Mouse (Mus musculus) liver, embryonic 11.5 days (tissue): ENCODE data around the gene Fahd1. TPM values are rescaled to one million over a fixed set of nuclear protein-coding genes. Genes with fewer than 3 reads are reported as not detected.

Source experiments
- ATAC-seq: fragments of 200-750 bp; cut with Nextera tagmentation; replicated peaks from 2 replicates; pipeline ENCODE4 v1.8.0; 2017; ENCODE audit warnings: moderate number of reproducible peaks, mild to moderate bottlenecking, moderate TSS enrichment, moderate library complexity; ENCODE audit not compliant: low FRiP score
- DNase-seq: peaks from one replicate; pipeline ENCODE4 v3.0.0-alpha.2; 2017; ENCODE audit warnings: low spot score
- H3K27ac ChIP-seq: fragments of 300-500 bp; sonication (generic); 2 replicates; pipeline ENCODE4 v1.5.1; 2014; ENCODE audit warnings: mild to moderate bottlenecking, low read depth, low read length, control low read depth
- H3K27me3 ChIP-seq: fragments of 300-500 bp; sonication (generic); replicated peaks from 2 replicates; pipeline ENCODE4 v1.6.1; 2014; ENCODE audit warnings: low read length, mixed read lengths; ENCODE audit not compliant: control insufficient read depth, insufficient read depth
- H3K36me3 ChIP-seq: fragments of 300-500 bp; sonication (generic); 2 replicates; pipeline ENCODE4 v1.6.1; 2014; ENCODE audit warnings: mild to moderate bottlenecking, low read length, moderate library complexity, mixed read lengths; ENCODE audit not compliant: control insufficient read depth, insufficient read depth
- H3K4me1 ChIP-seq: fragments of 300-500 bp; sonication (generic); replicated peaks from 2 replicates; pipeline ENCODE4 v1.6.1; 2014; ENCODE audit warnings: low read length, mixed read lengths; ENCODE audit not compliant: control insufficient read depth, insufficient read depth
- H3K4me2 ChIP-seq: fragments of 300-500 bp; sonication (generic); 2 replicates; pipeline ENCODE4 v1.6.1; 2014; ENCODE audit warnings: mild to moderate bottlenecking, control low read depth, moderate library complexity
- H3K4me3 ChIP-seq: fragments of 300-500 bp; sonication (generic); 2 replicates; pipeline ENCODE4 v1.5.1; 2014; ENCODE audit warnings: low read depth, low read length, control low read depth
- H3K9ac ChIP-seq: fragments of 300-500 bp; sonication (generic); 2 replicates; pipeline ENCODE4 v1.6.1; 2014; ENCODE audit warnings: low read depth, low read length, control low read depth
- H3K9me3 ChIP-seq: fragments of 300-500 bp; sonication (generic); 2 replicates; pipeline ENCODE4 v1.6.1; 2016; ENCODE audit warnings: low read length, inconsistent platforms, mixed read lengths; ENCODE audit not compliant: control insufficient read depth
- WGBS: fragments of 180-500 bp; shearing (Covaris S2); extraction: QIAGEN DNeasy Blood & Tissue Kit; methylation state at CpG from one replicate; pipeline ENCODE4 v1.1.7; 2014; 5-methylcytosine and 5-hydroxymethylcytosine counted together
- polyA plus RNA-seq: library from polyadenylated mRNA; unstranded; fragments of >200 nt; fragmentation: Nextera tagmentation; extraction: Ambion mirVana; gene quantifications from 2 replicates; pipeline ENCODE4 v1.2.1, GENCODE M21; 2014

Gene Fahd1
- polyA plus RNA-seq, 1 experiment from 2014 or later = 38.6 TPM

DNA sequence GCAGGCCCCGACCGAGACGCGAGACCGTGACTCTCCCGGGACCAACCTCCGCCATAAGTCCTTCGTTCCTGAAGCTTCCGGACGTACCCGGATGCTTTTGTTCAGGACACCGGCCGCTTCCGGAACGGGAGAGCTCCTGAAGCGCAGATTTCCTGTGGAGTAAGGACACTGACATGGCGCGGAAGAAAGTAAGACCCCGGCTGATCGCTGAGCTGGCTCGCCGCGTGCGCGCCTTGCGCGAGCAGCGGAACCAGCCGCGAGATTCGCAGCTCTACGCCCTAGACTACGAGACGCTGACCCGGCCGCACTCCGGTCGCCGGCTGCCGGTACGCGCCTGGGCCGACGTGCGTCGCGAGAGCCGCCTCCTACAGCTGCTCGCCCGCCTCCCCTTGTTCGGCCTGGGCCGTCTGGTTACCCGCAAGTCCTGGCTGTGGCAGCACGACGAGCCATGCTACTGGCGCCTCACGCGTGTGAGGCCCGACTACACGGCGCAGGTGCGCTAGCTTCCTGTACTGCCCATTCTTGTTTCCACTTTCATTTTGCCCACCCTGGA lies 44.9 kb upstream of the Fahd1 start, which contains the start of the genes Eme2 and Mrps34:
Gene Eme2, minus strand, starts transcription at position 93 of the 553 bp plus-strand sequence.
Gene Mrps34, plus strand, starts transcription at position 122 of the 553 bp plus-strand sequence.
- Histone ChIP-seq H3K36me3 (peaks cover 58% of the 10 kb centered on the region), H3K9me3 (no peaks in the 10 kb centered on the region), H3K9ac (peak within 1 kb of the TSS; percentile 97), H3K4me2 (peak within 1 kb of the TSS; percentile 99), H3K27ac (peak within 1 kb of the TSS; percentile 87), H3K27me3 (no peaks in the 10 kb centered on the region), H3K4me1 (peaks cover 28% of the 10 kb centered on the region), H3K4me3 (peak within 1 kb of the TSS; percentile 91)
- ATAC-seq (peak; percentile 65), DNase-seq (peak; percentile 89)
- WGBS = under 1% methylated on average over 62 of the region's 62 CpGs

DNA sequence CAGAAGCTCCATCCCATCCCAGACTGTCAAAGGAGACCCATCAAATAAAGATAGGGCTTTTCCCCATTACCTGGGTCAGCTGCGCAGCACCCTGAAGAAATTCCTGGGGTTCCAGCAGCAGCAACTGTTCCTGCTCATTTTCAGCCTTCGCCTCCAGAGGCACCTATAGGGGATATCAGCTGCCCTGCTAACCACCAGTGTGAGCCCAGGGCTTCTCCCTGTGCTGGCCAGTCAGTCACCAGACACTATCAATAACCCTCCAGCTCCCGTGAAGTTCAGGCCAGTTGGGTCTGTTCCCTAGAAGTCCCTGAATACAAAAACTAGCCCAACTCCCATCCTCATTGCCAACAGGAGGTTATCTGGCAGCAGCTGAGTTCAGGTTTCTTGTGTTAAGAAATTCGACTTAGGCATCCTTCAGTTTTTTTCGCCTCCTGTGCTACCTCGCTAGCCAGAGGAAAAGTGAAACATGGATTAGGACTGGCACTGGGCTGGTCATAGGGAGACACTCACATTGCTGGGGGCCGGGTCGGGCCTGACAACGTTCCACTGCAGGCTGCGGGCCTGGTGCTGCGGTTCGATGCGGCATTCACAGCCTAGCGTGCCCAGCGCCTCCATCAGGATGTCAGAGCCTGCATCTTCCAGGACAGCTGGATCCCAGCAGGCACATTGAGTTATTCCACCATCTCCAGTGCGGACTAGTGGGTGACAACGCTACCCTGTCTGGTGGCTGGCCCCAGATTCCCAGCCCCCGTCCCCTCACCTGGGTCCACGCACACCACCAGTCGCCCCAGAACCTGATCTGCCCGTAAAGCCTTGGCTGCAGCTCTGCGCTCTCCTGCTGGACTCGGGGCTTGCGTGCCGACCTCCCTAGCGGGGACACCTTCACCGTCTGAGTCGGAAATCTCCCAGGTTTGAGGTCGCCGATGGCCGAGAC lies 44.2 kb upstream of the Fahd1 start:
- peaks cover 52% of the 10 kb centered on the region for H3K36me3 ChIP-seq
- H3K27ac ChIP-seq = peak overlapping the region; percentile 87; the same call in 1 of the 2 replicates
- peak overlapping the region; percentile 91 for H3K4me3 ChIP-seq
- WGBS = 9% methylated on average over 31 of the region's 31 CpGs
- no peaks in the 10 kb centered on the region for H3K9me3 ChIP-seq
- DNase-seq = no peak
- peak; percentile 24 for ATAC-seq
- no peaks in the 10 kb centered on the region for H3K27me3 ChIP-seq
- peak overlapping the region; percentile 99 for H3K4me2 ChIP-seq
- peaks cover 28% of the 10 kb centered on the region for H3K4me1 ChIP-seq
- H3K9ac ChIP-seq = peak overlapping the region; percentile 97

GRCm38 (mm10) chr17:24893276-24893675 lies 43.1 kb upstream of the Fahd1 start:
- H3K4me2 ChIP-seq = peak overlapping the region; percentile 99; the same call in 1 of the 2 replicates
- H3K9ac ChIP-seq = peak overlapping the region; percentile 12; the same call in 1 of the 2 replicates
- H3K27me3 ChIP-seq = no peaks in the 10 kb centered on the region
- ATAC-seq (no peak), DNase-seq (no peak)
- peaks cover 28% of the 10 kb centered on the region for H3K4me1 ChIP-seq
- no peaks in the 10 kb centered on the region for H3K9me3 ChIP-seq
- H3K4me3 ChIP-seq = peak overlapping the region; percentile 91
- no peak overlapping the region for H3K27ac ChIP-seq
- H3K36me3 ChIP-seq = peaks cover 44% of the 10 kb centered on the region
- WGBS = 88% methylated on average over 2 of the region's 2 CpGs

DNA sequence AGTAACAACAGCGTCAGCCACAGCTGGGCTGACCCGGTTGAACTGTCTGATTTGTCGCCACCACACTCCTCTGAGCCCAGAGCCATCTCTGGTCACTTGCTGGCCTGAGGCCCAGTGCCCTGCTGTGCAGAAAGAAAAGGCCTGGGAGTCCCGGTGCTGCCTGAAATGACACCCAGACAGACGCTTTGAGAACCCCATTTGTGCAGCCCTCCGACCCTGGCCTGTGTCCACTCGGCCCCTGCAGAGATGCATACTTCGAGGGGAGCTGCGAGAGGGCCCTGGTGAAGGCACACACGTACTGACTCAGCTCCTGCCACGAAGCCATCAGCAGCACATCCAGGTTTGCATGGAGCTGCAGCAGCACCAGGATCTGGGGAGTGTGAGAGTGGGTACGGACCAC lies 42.6 kb upstream of the Fahd1 start:
- H3K9me3 ChIP-seq = no peaks in the 10 kb centered on the region
- H3K27ac ChIP-seq = no peak overlapping the region
- no peak overlapping the region for H3K9ac ChIP-seq
- 88% methylated on average over 12 of the region's 12 CpGs for WGBS
- H3K4me3 ChIP-seq = no peak overlapping the region
- peaks cover 28% of the 10 kb centered on the region for H3K4me1 ChIP-seq
- no peaks in the 10 kb centered on the region for H3K27me3 ChIP-seq
- ATAC-seq (no peak), DNase-seq (no peak)
- H3K4me2 ChIP-seq = no peak overlapping the region
- peaks cover 42% of the 10 kb centered on the region for H3K36me3 ChIP-seq

DNA sequence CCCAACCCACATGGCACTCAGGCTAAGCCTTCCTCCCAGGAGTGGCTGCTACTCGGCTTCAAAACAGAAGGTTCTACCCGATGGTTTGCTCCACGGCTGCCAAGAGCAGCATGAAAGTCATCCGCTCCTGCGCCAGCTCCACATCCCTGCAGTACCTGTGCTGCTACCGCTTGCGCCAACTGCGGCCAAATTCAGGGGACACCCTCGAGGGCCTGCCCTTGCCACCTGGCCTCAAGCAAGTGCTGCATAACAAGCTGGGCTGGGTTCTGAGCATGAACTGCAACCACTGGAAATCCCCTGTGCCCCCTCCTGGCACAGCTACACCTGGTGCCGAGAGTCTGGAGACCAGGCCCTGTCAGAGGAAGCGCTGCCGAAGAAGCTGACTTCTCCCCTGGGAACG lies 41.2 kb upstream of the Fahd1 start:
- H3K4me1 ChIP-seq = peaks cover 23% of the 10 kb centered on the region
- no peak for DNase-seq
- H3K27ac ChIP-seq = no peak overlapping the region
- H3K4me3 ChIP-seq = no peak overlapping the region
- no peaks in the 10 kb centered on the region for H3K27me3 ChIP-seq
- H3K9ac ChIP-seq = no peak overlapping the region
- H3K36me3 ChIP-seq = peaks cover 32% of the 10 kb centered on the region
- 84% methylated on average over 13 of the region's 13 CpGs for WGBS
- no peaks in the 10 kb centered on the region for H3K9me3 ChIP-seq
- no peak for ATAC-seq
- H3K4me2 ChIP-seq = no peak overlapping the region

DNA sequence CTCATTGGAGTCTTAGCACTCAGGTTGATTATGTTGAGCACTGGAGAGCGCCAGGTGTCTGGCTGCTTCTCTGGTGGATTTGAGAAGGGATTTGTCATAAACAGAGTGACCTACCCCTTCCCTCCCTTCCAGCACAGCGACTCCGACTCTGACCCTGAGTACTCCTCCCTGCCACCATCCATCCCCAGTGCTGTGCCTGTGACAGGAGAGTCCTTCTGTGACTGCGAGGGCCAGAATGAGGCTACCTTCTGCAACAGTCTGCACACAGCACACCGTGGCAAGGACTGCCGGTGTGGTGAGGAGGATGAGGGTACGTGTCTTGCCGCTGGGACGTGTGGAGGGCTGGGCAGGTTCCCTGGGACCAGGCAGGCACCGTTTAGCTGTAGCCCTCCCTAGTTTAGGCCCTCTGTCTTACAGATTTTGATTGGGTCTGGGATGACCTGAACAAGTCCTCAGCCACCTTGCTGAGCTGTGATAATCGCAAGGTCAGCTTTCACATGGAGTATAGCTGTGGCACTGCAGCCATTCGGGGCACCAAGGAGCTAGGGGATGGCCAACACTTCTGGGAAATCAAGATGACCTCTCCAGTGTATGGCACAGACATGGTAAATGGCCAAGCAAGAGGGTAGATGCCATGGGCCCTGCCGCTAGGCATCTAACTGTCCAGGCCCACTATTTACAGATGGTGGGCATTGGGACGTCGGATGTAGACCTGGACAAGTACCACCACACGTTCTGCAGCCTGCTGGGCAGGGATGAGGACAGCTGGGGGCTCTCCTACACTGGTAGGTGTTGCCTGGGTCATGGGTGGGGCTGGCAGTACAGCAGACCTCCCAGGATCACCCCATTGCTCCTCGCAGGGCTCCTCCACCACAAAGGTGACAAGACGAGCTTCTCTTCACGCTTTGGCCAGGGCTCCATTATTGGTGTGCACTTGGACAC lies 40.3 kb upstream of the Fahd1 start:
- WGBS = 84% methylated on average over 19 of the region's 19 CpGs
- no peaks in the 10 kb centered on the region for H3K27me3 ChIP-seq
- no peak overlapping the region; the same call in 1 of the 2 replicates for H3K27ac ChIP-seq
- DNase-seq = no peak
- no peak overlapping the region for H3K4me2 ChIP-seq
- no peak overlapping the region; the same call in 1 of the 2 replicates for H3K9ac ChIP-seq
- peaks cover 32% of the 10 kb centered on the region for H3K36me3 ChIP-seq
- H3K9me3 ChIP-seq = no peaks in the 10 kb centered on the region
- H3K4me3 ChIP-seq = no peak overlapping the region; the same call in 1 of the 2 replicates
- H3K4me1 ChIP-seq = peaks cover 20% of the 10 kb centered on the region
- ATAC-seq = no peak

DNA sequence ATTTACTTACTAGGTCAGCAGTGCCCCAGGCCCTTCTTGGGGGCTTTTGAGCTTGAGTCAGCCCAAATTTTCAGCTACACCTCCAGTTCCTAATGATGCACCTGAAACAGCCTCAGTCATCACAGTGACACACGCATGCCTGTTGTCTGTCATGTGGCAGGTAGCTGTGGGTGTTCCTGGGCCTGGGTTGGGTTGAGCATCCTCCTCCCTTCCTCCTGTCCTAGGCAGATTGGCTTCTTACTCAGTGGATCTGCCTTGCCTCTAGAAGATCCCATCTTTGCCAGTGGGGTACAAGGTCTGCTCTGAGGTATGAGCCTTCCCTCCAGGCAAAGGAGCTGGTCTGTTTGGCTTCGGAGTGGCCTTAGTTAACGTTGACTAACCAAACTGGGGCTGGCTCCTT lies 38.7 kb upstream of the Fahd1 start:
- Histone ChIP-seq H3K4me2 (peak overlapping the region; percentile 96; the same call in 1 of the 2 replicates), H3K4me3 (peak overlapping the region; percentile 17; the same call in 1 of the 2 replicates), H3K27ac (no peak overlapping the region), H3K27me3 (no peaks in the 10 kb centered on the region), H3K4me1 (peaks cover 23% of the 10 kb centered on the region), H3K36me3 (peaks cover 39% of the 10 kb centered on the region), H3K9me3 (no peaks in the 10 kb centered on the region), H3K9ac (no peak overlapping the region)
- no peak for DNase-seq
- no peak for ATAC-seq
- 83% methylated on average over 3 of the region's 3 CpGs for WGBS
